Mouse (Mus musculus) gastrocnemius, postnatal 36 days (tissue): ENCODE results near the gene Tnfrsf1a. TPM values are rescaled to one million over a fixed set of nuclear protein-coding genes. Genes with fewer than 3 reads are reported as not detected.
A peak's percentile ranks its signal among the peaks of the same experiment; 100 is the strongest.

Source experiments
- DNase-seq, 2 experiments: peaks; one replicate each; pipeline ENCODE4 v3.0.0; 2022
- intact Hi-C: fragments of 180-260 bp; cut with DNase I; formaldehyde crosslinking; loops from one replicate; pipeline ENCODE4 v1.15.1; 2025
- total RNA-seq, 2 experiments: library from RNA; stranded (reverse); gene quantifications; 2 replicates each; pipeline ENCODE4 v1.2.3; 2021

Gene Tnfrsf1a
- total RNA-seq, 2 experiments from 2014 or later = 21.9 to 28.7 TPM

GRCm38 (mm10) chr6:125321114-125321855, 27.9 kb upstream of the Tnfrsf1a start:
- intact Hi-C loops = no loop called here
- no peak for DNase-seq

GRCm38 (mm10) chr6:125322794-125323193, 26.4 kb upstream of the Tnfrsf1a start:
- DNase-seq = no peak
- intact Hi-C loops = no loop called here

- no peak for DNase-seq
- intact Hi-C loops = no loop called here
Observed at GRCm38 (mm10) chr6:125323547-125323946, 25.6 kb upstream of the Tnfrsf1a start.

GRCm38 (mm10) chr6:125325337-125325736, 23.8 kb upstream of the Tnfrsf1a start:
- intact Hi-C loops = loop anchor here (5.0 kb wide), 1 partner anchor 37 kb away; no protein-coding TSS in a partner anchor
- no peak for DNase-seq

- intact Hi-C loops = loop anchor here (5.0 kb wide), 1 partner anchor 34 kb away; no protein-coding TSS in a partner anchor
- DNase-seq = peak in 1 of 2 experiments; percentile 47
Observed at GRCm38 (mm10) chr6:125328243-125328642, 20.9 kb upstream of the Tnfrsf1a start.

GRCm38 (mm10) chr6:125330626-125331326, 18.4 kb upstream of the Tnfrsf1a start:
- peak; percentile 84 to 90 for DNase-seq
- intact Hi-C loops = no loop called here

GRCm38 (mm10) chr6:125333112-125333899, 15.9 kb upstream of the Tnfrsf1a start:
- no peak for DNase-seq
- intact Hi-C loops = no loop called here

- intact Hi-C loops = no loop called here
- DNase-seq = no peak
Observed at GRCm38 (mm10) chr6:125334356-125334755, 14.8 kb upstream of the Tnfrsf1a start.

GRCm38 (mm10) chr6:125338791-125339660, 10.1 kb upstream of the Tnfrsf1a start:
- intact Hi-C loops = no loop called here
- no peak for DNase-seq

- DNase-seq = no peak
- intact Hi-C loops = no loop called here
Observed at GRCm38 (mm10) chr6:125340244-125340643, 8.9 kb upstream of the Tnfrsf1a start.

- intact Hi-C loops = no loop called here
- no peak for DNase-seq
Observed at GRCm38 (mm10) chr6:125342198-125342597, 7.0 kb upstream of the Tnfrsf1a start.

GRCm38 (mm10) chr6:125344084-125344483, 5.1 kb upstream of the Tnfrsf1a start:
- DNase-seq = peak in 1 of 2 experiments; percentile 27
- intact Hi-C loops = no loop called here

GRCm38 (mm10) chr6:125344866-125345265, 4.3 kb upstream of the Tnfrsf1a start:
- no peak for DNase-seq
- intact Hi-C loops = no loop called here

GRCm38 (mm10) chr6:125345625-125346024, 3.5 kb upstream of the Tnfrsf1a start:
- intact Hi-C loops = no loop called here
- DNase-seq = no peak

- no peak for DNase-seq
- intact Hi-C loops = no loop called here
Observed at GRCm38 (mm10) chr6:125346029-125346428, 3.1 kb upstream of the Tnfrsf1a start.

- intact Hi-C loops = no loop called here
- peak; percentile 61 to 63 for DNase-seq
Observed at GRCm38 (mm10) chr6:125349575-125350230, 541 bp downstream of the Tnfrsf1a start.

- intact Hi-C loops = no loop called here
- DNase-seq = peak; percentile 56 to 61
Observed at GRCm38 (mm10) chr6:125350231-125350994, 1.3 kb downstream of the Tnfrsf1a start.

GRCm38 (mm10) chr6:125350995-125351324, 1.8 kb downstream of the Tnfrsf1a start:
- no peak for DNase-seq
- intact Hi-C loops = no loop called here
